Mouse (Mus musculus): ENCODE measurements around the gene Onecut1. TPM values are rescaled to one million over a fixed set of nuclear protein-coding genes. Genes with fewer than 3 reads are reported as not detected.
A peak's percentile ranks its signal among the peaks of the same experiment; 100 is the strongest.

The Onecut1 gene
- polyA plus RNA-seq (2014; fragmentation: Nextera tagmentation; extraction: Ambion mirVana), result 6.0 and 6.1 TPM in 2 replicates

DNA sequence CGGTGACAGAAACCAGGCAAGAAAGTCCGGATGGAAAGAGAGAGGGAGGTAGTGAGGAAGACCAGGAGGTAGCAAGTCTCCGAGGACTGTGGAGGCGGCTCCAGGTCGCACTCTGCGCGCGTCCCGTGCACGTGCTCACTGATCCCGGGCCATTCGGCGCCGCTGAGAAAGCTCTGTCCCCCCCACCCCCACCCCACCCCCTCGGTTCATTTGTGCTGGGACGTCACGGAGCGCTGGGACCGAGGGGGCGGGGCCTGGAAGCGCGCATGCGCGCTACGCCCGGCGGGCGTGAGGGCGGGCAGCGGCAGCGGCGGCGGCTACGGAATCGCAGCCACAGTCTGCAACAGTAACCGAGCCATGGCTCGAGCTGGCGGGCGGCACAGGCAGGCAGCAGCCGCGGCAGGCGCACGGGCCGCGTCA, at the start of gene Onecut1:
Gene Onecut1, plus strand, starts transcription at position 361 of the 420 bp plus-strand sequence.
- DNase-seq (ENCODE audit: low spot score) (peak; percentile 84), ATAC-seq (ENCODE audit: low FRiP score) (peak; percentile 65)
- H3K9me3 ChIP-seq (ENCODE audit: control insufficient read depth, low read length), result no peaks in the 10 kb centered on the region
- peaks cover 94% of the 10 kb centered on the region for H3K27me3 ChIP-seq (ENCODE audit: control insufficient read depth, insufficient read depth, low read length)
- peak within 1 kb of the TSS; percentile 53 for H3K4me3 ChIP-seq (replicated peaks; ENCODE audit: low read length)
- peak within 1 kb of the TSS; percentile 92 for H3K4me2 ChIP-seq (replicated peaks)
- under 1% methylated on average over 45 of the region's 45 CpGs for WGBS
- no peaks in the 10 kb centered on the region for H3K36me3 ChIP-seq (replicated peaks; ENCODE audit: control insufficient read depth, insufficient read depth)
- peaks cover 21% of the 10 kb centered on the region; the same call in 1 of the 2 replicates for H3K4me1 ChIP-seq (replicated peaks; ENCODE audit: control insufficient read depth, insufficient read depth, low read length)
- peak within 1 kb of the TSS; percentile 73 for H3K9ac ChIP-seq
- H3K27ac ChIP-seq, result peak within 1 kb of the TSS; percentile 72

GRCm38 (mm10) chr9:74819736-74820511, 41.8 kb upstream of the Onecut1 start:
- no peak overlapping the region for H3K4me2 ChIP-seq (replicated peaks)
- no peaks in the 10 kb centered on the region for H3K4me1 ChIP-seq (replicated peaks; ENCODE audit: control insufficient read depth, insufficient read depth, low read length)
- ATAC-seq (ENCODE audit: low FRiP score) (peak; percentile 17; the same call in 1 of the 2 replicates), DNase-seq (ENCODE audit: low spot score) (no peak)
- H3K4me3 ChIP-seq (replicated peaks; ENCODE audit: low read length), result no peak overlapping the region
- WGBS, result 52% methylated on average over 19 of the region's 19 CpGs
- no peak overlapping the region for H3K27ac ChIP-seq
- no peaks in the 10 kb centered on the region for H3K36me3 ChIP-seq (replicated peaks; ENCODE audit: control insufficient read depth, insufficient read depth)
- H3K9me3 ChIP-seq (ENCODE audit: control insufficient read depth, low read length), result no peaks in the 10 kb centered on the region
- no peaks in the 10 kb centered on the region for H3K27me3 ChIP-seq (ENCODE audit: control insufficient read depth, insufficient read depth, low read length)
- H3K9ac ChIP-seq, result no peak overlapping the region

DNA sequence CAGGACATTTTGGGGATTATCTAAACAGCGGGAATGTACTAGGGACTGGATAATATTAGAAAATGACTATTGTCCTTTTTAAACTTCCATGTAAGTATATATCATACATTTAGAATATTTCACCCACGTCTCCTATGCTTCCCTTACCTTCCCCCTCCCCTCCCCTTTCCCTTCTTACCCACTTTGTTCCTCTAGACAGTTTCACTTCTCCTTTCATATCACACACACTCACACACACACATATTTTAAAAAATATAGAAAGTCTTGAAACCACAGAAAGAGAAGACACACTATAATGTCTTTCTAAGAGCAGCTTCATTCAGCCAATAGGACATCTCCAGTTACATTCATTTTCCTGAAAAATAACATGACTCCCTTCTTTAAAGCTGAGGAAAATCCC, 36.6 kb upstream of the Onecut1 start:
- Histone ChIP-seq H3K36me3 (replicated peaks; ENCODE audit: control insufficient read depth, insufficient read depth) (no peaks in the 10 kb centered on the region), H3K4me3 (replicated peaks; ENCODE audit: low read length) (no peak overlapping the region), H3K27me3 (ENCODE audit: control insufficient read depth, insufficient read depth, low read length) (no peaks in the 10 kb centered on the region), H3K9me3 (ENCODE audit: control insufficient read depth, low read length) (no peaks in the 10 kb centered on the region), H3K4me2 (replicated peaks) (no peak overlapping the region), H3K4me1 (replicated peaks; ENCODE audit: control insufficient read depth, insufficient read depth, low read length) (no peaks in the 10 kb centered on the region), H3K27ac (no peak overlapping the region), H3K9ac (no peak overlapping the region)
- ATAC-seq (ENCODE audit: low FRiP score) (no peak), DNase-seq (ENCODE audit: low spot score) (no peak)
- WGBS, result 95% methylated on average over 2 of the region's 2 CpGs

DNA sequence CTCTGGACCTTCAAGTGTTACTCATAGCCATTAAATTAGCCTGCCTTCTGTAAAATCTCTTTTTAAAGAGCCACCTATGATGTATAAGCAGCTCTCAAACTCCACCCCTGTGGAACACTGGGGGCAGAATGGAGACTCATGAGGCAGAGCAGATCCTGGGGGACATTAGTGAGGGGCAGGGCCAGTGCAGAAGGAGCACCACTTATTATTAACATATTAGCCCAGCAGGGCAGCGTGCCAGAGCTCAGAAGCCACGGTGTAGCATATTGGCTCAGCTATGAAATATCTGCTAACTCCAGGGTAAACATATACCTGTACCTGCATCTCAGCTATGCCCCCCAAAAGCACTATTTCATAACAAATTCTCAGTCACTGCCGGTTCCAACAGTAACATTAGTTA, 32.5 kb upstream of the Onecut1 start:
- Histone ChIP-seq H3K27me3 (ENCODE audit: control insufficient read depth, insufficient read depth, low read length) (no peaks in the 10 kb centered on the region), H3K9ac (no peak overlapping the region), H3K4me1 (replicated peaks; ENCODE audit: control insufficient read depth, insufficient read depth, low read length) (no peaks in the 10 kb centered on the region), H3K36me3 (replicated peaks; ENCODE audit: control insufficient read depth, insufficient read depth) (no peaks in the 10 kb centered on the region), H3K4me3 (replicated peaks; ENCODE audit: low read length) (no peak overlapping the region), H3K27ac (no peak overlapping the region), H3K9me3 (ENCODE audit: control insufficient read depth, low read length) (no peaks in the 10 kb centered on the region), H3K4me2 (replicated peaks) (no peak overlapping the region)
- DNase-seq (ENCODE audit: low spot score) (no peak), ATAC-seq (ENCODE audit: low FRiP score) (no peak)
- WGBS, result 69% methylated on average over 3 of the region's 3 CpGs

- Histone ChIP-seq H3K4me2 (replicated peaks) (no peak overlapping the region), H3K9me3 (ENCODE audit: control insufficient read depth, low read length) (no peaks in the 10 kb centered on the region), H3K36me3 (replicated peaks; ENCODE audit: control insufficient read depth, insufficient read depth) (no peaks in the 10 kb centered on the region), H3K9ac (no peak overlapping the region), H3K4me3 (replicated peaks; ENCODE audit: low read length) (no peak overlapping the region), H3K4me1 (replicated peaks; ENCODE audit: control insufficient read depth, insufficient read depth, low read length) (no peaks in the 10 kb centered on the region), H3K27ac (no peak overlapping the region), H3K27me3 (ENCODE audit: control insufficient read depth, insufficient read depth, low read length) (peaks cover 28% of the 10 kb centered on the region)
- 89% methylated on average over 4 of the region's 4 CpGs for WGBS
- no peak for DNase-seq (ENCODE audit: low spot score)
- no peak for ATAC-seq (ENCODE audit: low FRiP score)
Observed at GRCm38 (mm10) chr9:74842890-74843289, 18.8 kb upstream of the Onecut1 start.

DNA sequence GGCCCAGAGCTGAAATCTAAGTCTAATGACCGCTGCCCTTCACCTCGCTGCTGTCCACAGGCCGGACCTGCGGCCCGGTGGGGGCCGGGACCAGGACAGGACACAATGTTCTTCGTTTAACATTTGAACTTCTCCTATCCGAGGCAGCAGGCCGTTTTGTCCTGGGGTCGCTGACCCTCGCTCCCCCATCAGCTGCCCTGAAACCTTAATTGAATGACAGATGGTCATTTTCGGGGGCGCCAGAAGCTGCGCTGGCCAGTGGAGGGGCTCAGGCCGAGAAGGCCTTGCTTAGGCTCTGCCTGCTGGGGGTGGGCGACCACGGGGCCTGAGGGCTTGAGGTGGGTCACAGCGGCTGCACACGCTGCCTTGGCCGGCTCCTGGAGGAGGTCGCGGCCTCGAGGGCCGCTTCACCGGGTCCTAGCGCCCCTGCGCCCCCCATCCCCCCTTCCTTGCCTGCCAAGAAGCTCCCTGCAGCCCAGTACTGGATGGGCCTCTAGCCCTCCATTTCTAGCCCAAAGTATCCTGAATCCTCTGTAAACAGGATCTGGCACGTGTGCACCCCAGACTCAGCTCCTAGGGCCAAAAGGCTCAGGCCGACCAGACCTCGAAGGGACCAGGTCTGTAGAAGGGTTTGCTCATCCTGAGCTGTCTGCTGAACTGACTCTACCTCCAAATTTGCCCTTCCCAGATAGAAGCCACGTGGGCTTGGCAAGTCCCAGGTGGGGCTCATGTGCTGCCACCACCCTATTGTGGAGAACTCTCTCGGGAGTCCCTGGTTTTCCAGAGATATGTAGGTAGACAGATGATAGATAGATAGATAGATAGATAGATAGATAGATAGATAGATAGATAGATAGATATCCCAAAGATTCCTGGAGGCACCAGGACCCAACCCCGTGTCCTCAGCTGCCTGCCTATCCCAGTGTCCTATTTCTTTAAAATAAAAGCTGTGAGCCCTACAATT, 14.6 kb upstream of the Onecut1 start:
- Histone ChIP-seq H3K4me3 (replicated peaks; ENCODE audit: low read length) (no peak overlapping the region), H3K36me3 (replicated peaks; ENCODE audit: control insufficient read depth, insufficient read depth) (no peaks in the 10 kb centered on the region), H3K4me1 (replicated peaks; ENCODE audit: control insufficient read depth, insufficient read depth, low read length) (peaks cover 12% of the 10 kb centered on the region), H3K27ac (no peak overlapping the region), H3K4me2 (replicated peaks) (no peak overlapping the region), H3K9me3 (ENCODE audit: control insufficient read depth, low read length) (no peaks in the 10 kb centered on the region), H3K9ac (no peak overlapping the region), H3K27me3 (ENCODE audit: control insufficient read depth, insufficient read depth, low read length) (peaks cover 63% of the 10 kb centered on the region)
- ATAC-seq (ENCODE audit: low FRiP score) (no peak), DNase-seq (ENCODE audit: low spot score) (no peak)
- 4% methylated on average over 32 of the region's 33 CpGs for WGBS

- Histone ChIP-seq H3K9me3 (ENCODE audit: control insufficient read depth, low read length) (no peaks in the 10 kb centered on the region), H3K27me3 (ENCODE audit: control insufficient read depth, insufficient read depth, low read length) (peaks cover 78% of the 10 kb centered on the region), H3K36me3 (replicated peaks; ENCODE audit: control insufficient read depth, insufficient read depth) (no peaks in the 10 kb centered on the region), H3K4me1 (replicated peaks; ENCODE audit: control insufficient read depth, insufficient read depth, low read length) (peaks cover 12% of the 10 kb centered on the region), H3K4me2 (replicated peaks) (peak overlapping the region; percentile 78), H3K27ac (peak overlapping the region; percentile 77), H3K4me3 (replicated peaks; ENCODE audit: low read length) (peak overlapping the region; percentile 37), H3K9ac (peak overlapping the region; percentile 53)
- WGBS, result under 1% methylated on average over 46 of the region's 46 CpGs
- no peak for DNase-seq (ENCODE audit: low spot score)
- no peak for ATAC-seq (ENCODE audit: low FRiP score)
Observed at GRCm38 (mm10) chr9:74848411-74849194, 13.1 kb upstream of the Onecut1 start.

- Histone ChIP-seq H3K4me2 (replicated peaks) (peak overlapping the region; percentile 78), H3K4me1 (replicated peaks; ENCODE audit: control insufficient read depth, insufficient read depth, low read length) (peaks cover 12% of the 10 kb centered on the region), H3K9me3 (ENCODE audit: control insufficient read depth, low read length) (no peaks in the 10 kb centered on the region), H3K27me3 (ENCODE audit: control insufficient read depth, insufficient read depth, low read length) (peaks cover 86% of the 10 kb centered on the region), H3K27ac (peak overlapping the region; percentile 77), H3K36me3 (replicated peaks; ENCODE audit: control insufficient read depth, insufficient read depth) (no peaks in the 10 kb centered on the region), H3K9ac (peak overlapping the region; percentile 53), H3K4me3 (replicated peaks; ENCODE audit: low read length) (peak overlapping the region; percentile 37)
- peak; percentile 63 for DNase-seq (ENCODE audit: low spot score)
- under 1% methylated on average over 60 of the region's 63 CpGs for WGBS
- peak; percentile 62 for ATAC-seq (ENCODE audit: low FRiP score)
Observed at GRCm38 (mm10) chr9:74849195-74849978, 12.3 kb upstream of the Onecut1 start.

All from hindbrain, embryonic 14.5 days (tissue).